In genomic region chr9:59512381-59512780, GRCm38 (mm10) we compare ENCODE assay signal across 25 mouse cellular contexts. TPM values are rescaled to one million over a fixed set of nuclear protein-coding genes. Genes with fewer than 3 reads are reported as not detected.
DNase-seq lines count a peak whose midpoint lies in the region; TF ChIP-seq lines count a peak whose summit lies in the region.
"Had no signal": no experiment of that assay in that cellular context is flagged by ENCODE, and none has a peak within 500 bp of the region (broad histone marks: within the 10 kb centered on the region; RNA-seq: fewer than 3 reads in every experiment).

No protein-coding gene starts in this region.

- no peaks in the 10 kb centered on the region for H3K27me3 ChIP-seq in myocyte (ENCODE audit: control insufficient read depth, insufficient read depth, insufficient read length)
- H3K27me3 ChIP-seq: embryonic facial prominence, embryonic 15.5 days; forebrain, embryonic 13.5 days; heart, embryonic 12.5 days; heart, embryonic 15.5 days; hindbrain, embryonic 13.5 days; intestine, embryonic 15.5 days; Patski had no signal

- in situ Hi-C loops in ES-E14 (cut with MboI; ENCODE audit: low sequenced_read_pairs in 2 of 2, unreplicated experiment in 2 of 2): no loop called here

- no peak overlapping the region for H3ac ChIP-seq in myocyte (ENCODE audit: control insufficient read depth, insufficient read length)

- no peaks in the 10 kb centered on the region for H3K9me3 ChIP-seq in ES-E14 (ENCODE audit: control insufficient read depth, insufficient read depth, low read depth, low read length)
- H3K9me3 ChIP-seq: embryonic facial prominence, embryonic 15.5 days; forebrain, embryonic 13.5 days; heart, embryonic 12.5 days; heart, embryonic 15.5 days; hindbrain, embryonic 10.5 days; hindbrain, embryonic 13.5 days; intestine, embryonic 15.5 days had no signal

- H3K4me2 ChIP-seq in myocyte (ENCODE audit: low read depth): peak overlapping the region; percentile 50
- H3K4me2 ChIP-seq: embryonic facial prominence, embryonic 15.5 days; forebrain, embryonic 13.5 days; heart, embryonic 12.5 days; heart, embryonic 15.5 days; hindbrain, embryonic 13.5 days; intestine, embryonic 15.5 days had no signal

- H3K9ac ChIP-seq in ES-E14 (ENCODE audit: insufficient read depth, low read depth, low read length, poor library complexity, severe bottlenecking): no peak overlapping the region
- H3K9ac ChIP-seq: embryonic facial prominence, embryonic 15.5 days; forebrain, embryonic 13.5 days; heart, embryonic 12.5 days; heart, embryonic 15.5 days; hindbrain, embryonic 13.5 days; intestine, embryonic 15.5 days had no signal

- H3K27ac ChIP-seq in ES-E14 (ENCODE audit: insufficient read depth, low read depth, low read length, poor library complexity, severe bottlenecking): no peak overlapping the region
- H3K27ac ChIP-seq: embryonic facial prominence, embryonic 15.5 days; forebrain, embryonic 13.5 days; heart, embryonic 15.5 days; hindbrain, embryonic 10.5 days; hindbrain, embryonic 13.5 days; intestine, embryonic 15.5 days had no signal

- peak; percentile 11 for DNase-seq in embryo, embryonic 11 days
- DNase-seq in embryo, embryonic 10 days (ENCODE audit: low spot score): no peak
- no peak for DNase-seq in ES-E14 (ENCODE audit: low read depth, low spot score)
- DNase-seq in heart, adult 8-10 months (ENCODE audit: low spot score): no peak
- no peak for DNase-seq in kidney, postnatal 36 days
- DNase-seq: adrenal gland, postnatal 10 days; adrenal gland, postnatal 36 days; cerebellum, adult 18-20 months; cerebellum, adult 9-10 months; cerebellum, postnatal 14 days; gastrocnemius, postnatal 10 days; heart, postnatal 10 days; heart, postnatal 36 days; kidney, adult 11 months had no signal

- H3K4me3 ChIP-seq in ES-E14 (ENCODE audit: insufficient read depth in 1 of 2, low read depth in 1 of 2, low read length in 2 of 2, poor library complexity in 1 of 2, severe bottlenecking in 1 of 2): no peak overlapping the region
- H3K4me3 ChIP-seq in myocyte: no peak overlapping the region
- H3K4me3 ChIP-seq: embryonic facial prominence, embryonic 15.5 days; erythroblast, embryonic 14.5 days; forebrain, embryonic 13.5 days; heart, embryonic 12.5 days; heart, embryonic 15.5 days; hindbrain, embryonic 10.5 days; hindbrain, embryonic 13.5 days; intestine, embryonic 15.5 days had no signal

- H3K36me3 ChIP-seq in ES-E14 (ENCODE audit: control insufficient read depth, insufficient read depth, low read length, poor library complexity, severe bottlenecking): no peaks in the 10 kb centered on the region
- H3K36me3 ChIP-seq in myocyte (ENCODE audit: control insufficient read depth, insufficient read depth): no peaks in the 10 kb centered on the region
- H3K36me3 ChIP-seq: embryonic facial prominence, embryonic 15.5 days; heart, embryonic 12.5 days; heart, embryonic 15.5 days; hindbrain, embryonic 10.5 days; hindbrain, embryonic 13.5 days; intestine, embryonic 15.5 days had no signal

- H3K4me1 ChIP-seq in ES-E14 (ENCODE audit: control insufficient read depth in 2 of 2, insufficient read depth in 2 of 2, low read length in 2 of 2, poor library complexity in 1 of 2): peaks cover 0 to 2% of the 10 kb centered on the region in 2 experiments; a peak in 2 of 4 replicates
- H3K4me1 ChIP-seq: embryonic facial prominence, embryonic 15.5 days; forebrain, embryonic 13.5 days; hindbrain, embryonic 13.5 days; intestine, embryonic 15.5 days had no signal

- no peaks in the 10 kb centered on the region for H3K79me2 ChIP-seq in myocyte (ENCODE audit: control insufficient read depth, insufficient read depth)

- TF ChIP-seq POLR2A in myocyte (IDR thresholded peaks at IDR 0.05; ENCODE audit: insufficient read length, low read depth): no peak

TF ChIP-seq in ES-E14, 5 proteins besides CTCF, POLR2A, EP300 and RAD21:
- no peak for TF ChIP-seq HCFC1 (IDR thresholded peaks at IDR 0.05; ENCODE audit: borderline replicate concordance, insufficient read depth, low read length)
- 0 out of 2 replicates have a peak, but pooled peaks have one; percentile 58 for TF ChIP-seq ZNF384 (IDR thresholded peaks at IDR 0.05; ENCODE audit: low read depth, low read length)

TF ChIP-seq in myocyte, 11 proteins besides CTCF, POLR2A, EP300 and RAD21:
- no peak for TF ChIP-seq MYOD1 (IDR thresholded peaks at IDR 0.05; ENCODE audit: control insufficient read depth in 1 of 3, insufficient read length in 2 of 3, low read depth in 2 of 3)
TF ChIP-seq in myocyte: peak in this region for 0.

RNA-seq across cellular contexts. Expression of gene Arih1, which starts 26.0 kb away (rescaled TPM):
- total RNA-seq in ES-E14 (2012; rRNA removed): 75.5 and 84.6 TPM in 2 replicates
- 38.1 TPM for polyA plus RNA-seq in myocyte (2012; fragmentation: generic; extraction: Trizol)
- 10 to 100 TPM; 69.9 to 81.0 (median 78.4) TPM for total RNA-seq in heart, adult 8-10 months (2022)

RNA-seq across cellular contexts. Expression of gene Hexa, which starts 27.0 kb away (rescaled TPM):
- 45.0 and 63.6 TPM in 2 replicates for total RNA-seq in ES-E14 (2012; rRNA removed)
- 131 TPM for polyA plus RNA-seq in myocyte (2012; fragmentation: generic; extraction: Trizol)
- total RNA-seq in heart, adult 8-10 months (2022): 10 to 100 TPM; 45.0 to 50.7 (median 49.5) TPM

RNA-seq across cellular contexts. Expression of gene Tmem202, which starts 27.3 kb away (rescaled TPM):
- 0.74 TPM in 1 of 2 replicates, not detected in the other for total RNA-seq in ES-E14 (2012; rRNA removed)
- polyA plus RNA-seq in myocyte (2012; fragmentation: generic; extraction: Trizol): 1.2 TPM
- under 1 TPM; 0.40 to 0.91 (median 0.79) TPM for total RNA-seq in heart, adult 8-10 months (2022)
- polyA plus RNA-seq: embryonic facial prominence, embryonic 11.5 days; embryonic facial prominence, embryonic 15.5 days; erythroblast, embryonic 14.5 days; forebrain, embryonic 13.5 days; heart, embryonic 12.5 days; hindbrain, embryonic 10.5 days; intestine, embryonic 15.5 days had no signal
